Mouse (Mus musculus) spleen, adult 2 months (tissue): Measurements from ENCODE around the gene Hspa1a.

Experiments used
- CTCF ChIP-seq: fragments of 200-500 bp; IDR thresholded peaks from 2 replicates; pipeline ENCODE4 v1.5.1; 2011; ENCODE audit warnings: mild to moderate bottlenecking, inconsistent platforms; ENCODE audit not compliant: insufficient read depth, insufficient read length, insufficient replicate concordance; ENCODE audit errors: extremely low read depth
- POLR2A ChIP-seq: fragments of 200-500 bp; IDR thresholded peaks from 2 replicates; pipeline ENCODE4 v1.6.1; 2011; ENCODE audit warnings: low read depth, low read length, inconsistent platforms

GRCm38 (mm10) chr17:35005158-35005557 lies 33.2 kb upstream of the Hspa1a start:
- TF ChIP-seq POLR2A, result no peak
- TF ChIP-seq CTCF, result no peak
